Mouse (Mus musculus) neural tube, embryonic 15.5 days (tissue): ENCODE results near the gene Myoz1. TPM values are rescaled to one million over a fixed set of nuclear protein-coding genes. Genes with fewer than 3 reads are reported as not detected.

Experiments used
- ATAC-seq: fragments of 200-750 bp; cut with Nextera tagmentation; 2 replicates; pipeline ENCODE4 v1.8.0; 2017; ENCODE audit warnings: mild to moderate bottlenecking, moderate TSS enrichment, moderate library complexity; ENCODE audit not compliant: low FRiP score
- H3K27ac ChIP-seq: fragments of 300-500 bp; sonication (generic); replicated peaks from 2 replicates; pipeline ENCODE4 v1.5.1; 2015; ENCODE audit warnings: mild to moderate bottlenecking, inconsistent platforms
- H3K27me3 ChIP-seq: fragments of 300-500 bp; sonication (generic); replicated peaks from 2 replicates; pipeline ENCODE4 v1.6.1; 2015; ENCODE audit warnings: inconsistent platforms
- H3K36me3 ChIP-seq: fragments of 300-500 bp; sonication (generic); 2 replicates; pipeline ENCODE4 v1.6.1; 2015; ENCODE audit warnings: inconsistent platforms
- H3K4me1 ChIP-seq: fragments of 300-500 bp; sonication (generic); 2 replicates; pipeline ENCODE4 v1.6.1; 2015; ENCODE audit warnings: inconsistent platforms
- H3K4me2 ChIP-seq: fragments of 300-500 bp; sonication (generic); 2 replicates; pipeline ENCODE4 v1.6.1; 2015; ENCODE audit warnings: inconsistent platforms, mild to moderate bottlenecking, moderate library complexity
- H3K4me3 ChIP-seq: fragments of 300-500 bp; sonication (generic); replicated peaks from 2 replicates; pipeline ENCODE4 v1.5.1; 2015; ENCODE audit warnings: mild to moderate bottlenecking, inconsistent platforms
- H3K9ac ChIP-seq: fragments of 300-500 bp; sonication (generic); replicated peaks from 2 replicates; pipeline ENCODE4 v1.6.1; 2015; ENCODE audit warnings: mild to moderate bottlenecking, inconsistent platforms
- H3K9me3 ChIP-seq: fragments of 300-500 bp; sonication (generic); replicated peaks from 2 replicates; pipeline ENCODE4 v1.6.1; 2016; ENCODE audit warnings: inconsistent platforms
- WGBS: fragments of 180-500 bp; shearing (Covaris S2); methylation state at CpG from one replicate; pipeline ENCODE4 v1.1.7; 2015; ENCODE audit warnings: mixed read lengths; 5-methylcytosine and 5-hydroxymethylcytosine counted together
- microRNA-seq: library from miRNA; unstranded; fragments of <30 nt; microRNA quantifications from one replicate; pipeline ENCODE4, GENCODE M21; 2017
- polyA plus RNA-seq: library from polyadenylated mRNA; unstranded; fragments of >200 nt; fragmentation: Nextera tagmentation; extraction: Ambion mirVana; gene quantifications from 2 replicates; pipeline ENCODE4 v1.2.1, GENCODE M21; 2015

Gene Myoz1
- polyA plus RNA-seq, 1 experiment from 2014 or later = 2.5 TPM

GRCm38 (mm10) chr14:20609519-20609918, 46.8 kb downstream of the Myoz1 start:
- no peak overlapping the region for H3K4me2 ChIP-seq
- no peaks in the 10 kb centered on the region for H3K4me1 ChIP-seq
- 92% methylated on average over 3 of the region's 3 CpGs for WGBS
- H3K36me3 ChIP-seq = peaks cover 6% of the 10 kb centered on the region; the same call in 1 of the 2 replicates
- no peak overlapping the region for H3K4me3 ChIP-seq
- no peaks in the 10 kb centered on the region for H3K9me3 ChIP-seq
- H3K9ac ChIP-seq = no peak overlapping the region
- no peak for ATAC-seq
- H3K27me3 ChIP-seq = no peaks in the 10 kb centered on the region
- no peak overlapping the region for H3K27ac ChIP-seq

- WGBS = 84% methylated on average over 9 of the region's 9 CpGs
- H3K4me2 ChIP-seq = no peak overlapping the region
- H3K9ac ChIP-seq = no peak overlapping the region
- H3K4me1 ChIP-seq = no peaks in the 10 kb centered on the region
- peaks cover 6% of the 10 kb centered on the region; the same call in 1 of the 2 replicates for H3K36me3 ChIP-seq
- ATAC-seq = no peak
- no peak overlapping the region for H3K27ac ChIP-seq
- H3K27me3 ChIP-seq = no peaks in the 10 kb centered on the region
- no peaks in the 10 kb centered on the region for H3K9me3 ChIP-seq
- H3K4me3 ChIP-seq = no peak overlapping the region
Observed at GRCm38 (mm10) chr14:20607396-20608126, 48.8 kb downstream of the Myoz1 start.

DNA sequence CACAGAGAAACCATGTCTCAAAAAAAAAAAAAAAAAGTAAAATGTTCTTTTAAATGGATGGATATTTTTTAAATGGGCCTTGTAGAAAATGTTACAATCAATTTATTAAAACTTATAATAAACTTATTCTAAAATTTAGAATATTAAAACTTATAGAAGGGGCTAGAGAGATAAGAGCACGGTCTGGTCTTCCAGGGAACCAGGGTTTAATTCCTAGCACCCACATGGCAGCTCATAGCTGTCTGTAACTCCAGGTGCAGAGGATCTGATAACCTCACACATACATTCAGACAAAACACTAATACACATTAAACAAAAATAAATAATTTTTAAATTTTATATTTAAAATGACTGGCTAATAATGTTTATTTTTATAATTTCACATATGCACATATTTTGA, 55.1 kb downstream of the Myoz1 start:
- Histone ChIP-seq H3K4me1 (no peaks in the 10 kb centered on the region), H3K4me2 (no peak overlapping the region), H3K9me3 (no peaks in the 10 kb centered on the region), H3K27ac (no peak overlapping the region), H3K4me3 (no peak overlapping the region), H3K36me3 (peaks cover 2% of the 10 kb centered on the region; the same call in 1 of the 2 replicates), H3K9ac (no peak overlapping the region), H3K27me3 (no peaks in the 10 kb centered on the region)
- no peak for ATAC-seq
- WGBS = 97% methylated on average over 1 of the region's 1 CpGs

DNA sequence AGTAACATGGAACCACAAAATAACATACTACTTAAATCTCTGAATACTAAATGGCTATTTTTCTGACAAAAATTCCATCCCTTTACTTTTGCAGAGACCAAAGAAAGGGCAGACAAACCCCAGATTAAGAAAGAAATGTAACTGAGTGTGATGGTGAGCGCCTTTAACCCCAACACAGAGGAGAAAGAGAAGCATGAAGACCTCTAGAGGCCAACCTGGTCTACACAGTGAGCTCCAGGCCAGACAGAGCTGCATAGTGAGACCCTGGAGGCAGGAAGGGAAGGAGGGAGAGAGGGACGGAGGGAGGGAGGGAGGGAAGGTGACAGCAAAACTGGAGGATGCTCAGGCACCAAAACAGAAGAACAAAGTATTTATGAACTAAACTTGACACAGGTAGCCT, 56.1 kb downstream of the Myoz1 start:
- WGBS = 71% methylated on average over 2 of the region's 2 CpGs
- no peak for ATAC-seq
- Histone ChIP-seq H3K4me1 (no peaks in the 10 kb centered on the region; the same call in 1 of the 2 replicates), H3K4me3 (no peak overlapping the region), H3K4me2 (no peak overlapping the region), H3K27me3 (no peaks in the 10 kb centered on the region), H3K27ac (no peak overlapping the region), H3K9ac (no peak overlapping the region), H3K9me3 (no peaks in the 10 kb centered on the region), H3K36me3 (no peaks in the 10 kb centered on the region)

DNA sequence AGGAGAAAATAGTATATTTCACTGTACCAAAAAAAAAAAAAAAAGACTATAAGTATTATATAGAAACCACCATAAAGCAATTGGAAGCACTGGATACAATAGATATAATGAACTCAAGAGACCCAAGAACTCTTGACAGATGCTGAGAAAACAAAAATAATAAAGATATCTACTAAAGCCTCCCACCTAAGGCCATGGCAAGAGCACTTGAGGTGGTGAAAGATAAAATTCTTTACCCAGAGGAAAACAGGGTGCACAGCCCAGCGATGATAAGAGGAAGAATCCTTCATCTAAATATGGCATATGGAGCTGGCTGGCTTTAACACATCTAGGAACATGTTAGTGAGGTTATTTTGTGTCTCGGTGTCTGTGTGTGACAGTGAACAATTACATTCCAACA, 56.8 kb downstream of the Myoz1 start:
- Histone ChIP-seq H3K4me2 (no peak overlapping the region), H3K4me3 (no peak overlapping the region), H3K27ac (no peak overlapping the region), H3K9me3 (no peaks in the 10 kb centered on the region), H3K9ac (no peak overlapping the region), H3K4me1 (no peaks in the 10 kb centered on the region; the same call in 1 of the 2 replicates), H3K36me3 (no peaks in the 10 kb centered on the region), H3K27me3 (no peaks in the 10 kb centered on the region)
- WGBS = 87% methylated on average over 2 of the region's 2 CpGs
- no peak for ATAC-seq

Small RNA genes lying within 50 kb of the gene (microRNA-seq; reads per million reads assigned to microRNA genes)
- gene Mir6946 = not detected

Other genes with a start within 250 kb of the Myoz1 start
- 0.96 and 1.3 TPM in 2 replicates for gene Cfap70, start 204.3 kb downstream of the Myoz1 start, polyA plus RNA-seq
- gene Anxa7, start 176.4 kb downstream of the Myoz1 start, polyA plus RNA-seq = 18.0 and 29.8 TPM in 2 replicates
- gene Mss51, start 159.6 kb downstream of the Myoz1 start, polyA plus RNA-seq = 0.40 and 0.73 TPM in 2 replicates
- 79.9 and 89.5 TPM in 2 replicates for gene Ppp3cb, start 110.0 kb downstream of the Myoz1 start, polyA plus RNA-seq
- 9.1 and 9.7 TPM in 2 replicates for gene Usp54, start 15.5 kb downstream of the Myoz1 start, polyA plus RNA-seq
- gene Synpo2l, start 11.8 kb upstream of the Myoz1 start, polyA plus RNA-seq = 1.4 and 2.4 TPM in 2 replicates
- gene Sec24c, start 17.8 kb upstream of the Myoz1 start, polyA plus RNA-seq = 84.3 and 87.4 TPM in 2 replicates
- 30.0 and 31.5 TPM in 2 replicates for gene Fut11, start 38.4 kb upstream of the Myoz1 start, polyA plus RNA-seq
- gene Chchd1, start 46.5 kb upstream of the Myoz1 start, polyA plus RNA-seq = 173 and 194 TPM in 2 replicates
- gene Zswim8, start 51.0 kb upstream of the Myoz1 start, polyA plus RNA-seq = 39.1 and 43.0 TPM in 2 replicates
- gene Ndst2, start 78.0 kb upstream of the Myoz1 start, polyA plus RNA-seq = 17.1 and 19.3 TPM in 2 replicates
- 214 and 230 TPM in 2 replicates for gene Camk2g, start 137.5 kb upstream of the Myoz1 start, polyA plus RNA-seq
- 0.83 and 1.1 TPM in 2 replicates for gene Plau, start 180.1 kb upstream of the Myoz1 start, polyA plus RNA-seq